Mouse (Mus musculus) intestine, postnatal 0 days (tissue): ENCODE measurements around the gene Gpsm2. TPM values are rescaled to one million over a fixed set of nuclear protein-coding genes. Genes with fewer than 3 reads are reported as not detected.

Experiments
- ATAC-seq: fragments of 200-750 bp; cut with Nextera tagmentation; 2 replicates; pipeline ENCODE4 v1.8.0; 2017; ENCODE audit warnings: mild to moderate bottlenecking, moderate TSS enrichment, moderate library complexity
- H3K27ac ChIP-seq: fragments of 300-500 bp; sonication (generic); 2 replicates; pipeline ENCODE4 v1.5.1; 2014; ENCODE audit warnings: mild to moderate bottlenecking, low read depth, low read length, moderate library complexity
- H3K27me3 ChIP-seq: fragments of 300-500 bp; sonication (generic); replicated peaks from 2 replicates; pipeline ENCODE4 v1.6.1; 2014; ENCODE audit warnings: low read length, mixed read lengths; ENCODE audit not compliant: control insufficient read depth, insufficient read depth
- H3K36me3 ChIP-seq: fragments of 300-500 bp; sonication (generic); 2 replicates; pipeline ENCODE4 v1.6.1; 2014; ENCODE audit warnings: mild to moderate bottlenecking, moderate library complexity; ENCODE audit not compliant: control insufficient read depth, insufficient read depth
- H3K4me1 ChIP-seq: fragments of 300-500 bp; sonication (generic); replicated peaks from 2 replicates; pipeline ENCODE4 v1.6.1; 2014; ENCODE audit warnings: antibody characterized with exemption, low read length, mixed read lengths; ENCODE audit not compliant: control insufficient read depth, insufficient read depth
- H3K4me2 ChIP-seq: fragments of 300-500 bp; sonication (generic); replicated peaks from 2 replicates; pipeline ENCODE4 v1.6.1; 2014; ENCODE audit warnings: low read depth, mild to moderate bottlenecking, moderate library complexity
- H3K4me3 ChIP-seq: fragments of 300-500 bp; sonication (generic); 2 replicates; pipeline ENCODE4 v1.5.1; 2014; ENCODE audit warnings: low read depth, low read length
- H3K9ac ChIP-seq: fragments of 300-500 bp; sonication (generic); 2 replicates; pipeline ENCODE4 v1.6.1; 2014; ENCODE audit warnings: mild to moderate bottlenecking, low read depth, low read length
- H3K9me3 ChIP-seq: fragments of 300-500 bp; sonication (generic); 2 replicates; pipeline ENCODE4 v1.6.1; 2016; ENCODE audit warnings: mixed run types; ENCODE audit not compliant: control insufficient read depth
- CTCF ChIP-seq: sonication (generic); IDR thresholded peaks from 2 replicates; pipeline ENCODE4 v1.5.1; 2016; ENCODE audit warnings: low read depth, mild to moderate bottlenecking, control low read depth, antibody characterized with exemption, moderate library complexity
- WGBS: fragments of 180-500 bp; shearing (Covaris S2); extraction: QIAGEN DNeasy Blood & Tissue Kit; methylation state at CpG from one replicate; pipeline ENCODE4 v1.1.7; 2014; 5-methylcytosine and 5-hydroxymethylcytosine counted together
- polyA plus RNA-seq: library from polyadenylated mRNA; unstranded; fragments of >200 nt; fragmentation: Nextera tagmentation; extraction: Ambion mirVana; gene quantifications from 2 replicates; pipeline ENCODE4 v1.2.1, GENCODE M21; 2015

The Gpsm2 gene
- polyA plus RNA-seq, 1 experiment from 2014 or later: 27.8 TPM

- Histone ChIP-seq H3K4me1 (no peaks in the 10 kb centered on the region), H3K27ac (no peak overlapping the region)
- WGBS: 77% methylated on average over 2 of the region's 2 CpGs
These were observed 33.4 kb upstream of the Gpsm2 start for GRCm38 (mm10) chr3:108755542-108755941.

GRCm38 (mm10) chr3:108754541-108754940 lies 32.4 kb upstream of the Gpsm2 start:
- Histone ChIP-seq H3K27me3 (no peaks in the 10 kb centered on the region), H3K4me2 (no peak overlapping the region), H3K9ac (no peak overlapping the region), H3K36me3 (no peaks in the 10 kb centered on the region), H3K4me1 (no peaks in the 10 kb centered on the region), H3K9me3 (no peaks in the 10 kb centered on the region), H3K27ac (no peak overlapping the region), H3K4me3 (no peak overlapping the region)
- no peak for ATAC-seq
- no peak for TF ChIP-seq CTCF
- whole genome bisulfite sequencing: 78% methylated on average over 1 of the region's 1 CpGs

More at GRCm38 (mm10) chr3:108755542-108755941, 33.4 kb upstream of the Gpsm2 start:
- no peak for ATAC-seq
- Histone ChIP-seq H3K4me2 (no peak overlapping the region), H3K36me3 (no peaks in the 10 kb centered on the region), H3K9me3 (no peaks in the 10 kb centered on the region), H3K4me3 (no peak overlapping the region), H3K9ac (no peak overlapping the region), H3K27me3 (no peaks in the 10 kb centered on the region)
- TF ChIP-seq CTCF: no peak

- Histone ChIP-seq H3K27me3 (no peaks in the 10 kb centered on the region), H3K36me3 (no peaks in the 10 kb centered on the region), H3K9ac (no peak overlapping the region), H3K4me3 (no peak overlapping the region), H3K9me3 (no peaks in the 10 kb centered on the region), H3K4me2 (no peak overlapping the region), H3K4me1 (no peaks in the 10 kb centered on the region), H3K27ac (no peak overlapping the region)
- TF ChIP-seq CTCF: no peak
- 70% methylated on average over 6 of the region's 6 CpGs for WGBS
- ATAC-seq: no peak
These were observed 29.6 kb upstream of the Gpsm2 start for GRCm38 (mm10) chr3:108751691-108752090.

DNA sequence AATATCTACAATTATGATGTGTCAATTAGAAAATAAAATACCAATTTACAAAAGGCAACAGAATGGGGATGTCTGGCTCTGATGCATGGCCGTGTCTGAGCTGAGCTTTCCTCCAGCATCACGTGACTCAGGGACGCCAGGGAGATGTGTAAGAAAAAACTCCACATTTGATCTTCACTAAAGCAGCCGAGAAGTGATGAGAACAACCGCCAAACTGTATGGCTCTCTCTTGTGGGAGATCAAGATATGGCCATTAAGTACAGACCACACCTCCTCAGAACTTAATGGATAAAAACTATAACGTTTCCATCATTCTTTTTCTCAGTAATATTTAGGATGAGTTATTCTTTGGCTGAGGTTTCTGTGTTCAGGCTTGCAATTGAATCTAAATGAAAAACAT lies 29.0 kb upstream of the Gpsm2 start:
- TF ChIP-seq CTCF: no peak; the same call in 1 of the 2 replicates
- 57% methylated on average over 6 of the region's 6 CpGs for WGBS
- no peaks in the 10 kb centered on the region for H3K4me1 ChIP-seq
- H3K9ac ChIP-seq: no peak overlapping the region
- no peaks in the 10 kb centered on the region for H3K36me3 ChIP-seq
- H3K27ac ChIP-seq: no peak overlapping the region
- H3K4me2 ChIP-seq: no peak overlapping the region
- ATAC-seq: no peak
- no peak overlapping the region for H3K4me3 ChIP-seq
- no peaks in the 10 kb centered on the region for H3K27me3 ChIP-seq
- no peaks in the 10 kb centered on the region for H3K9me3 ChIP-seq

- no peak overlapping the region for H3K4me2 ChIP-seq
- no peaks in the 10 kb centered on the region for H3K27me3 ChIP-seq
- H3K27ac ChIP-seq: no peak overlapping the region
- no peaks in the 10 kb centered on the region for H3K36me3 ChIP-seq
- no peak for TF ChIP-seq CTCF
- H3K9me3 ChIP-seq: no peaks in the 10 kb centered on the region
- ATAC-seq: no peak
- no peak overlapping the region for H3K4me3 ChIP-seq
- no peaks in the 10 kb centered on the region for H3K4me1 ChIP-seq
- 79% methylated on average over 4 of the region's 4 CpGs for WGBS
- H3K9ac ChIP-seq: no peak overlapping the region
These were observed 22.0 kb upstream of the Gpsm2 start for GRCm38 (mm10) chr3:108744060-108744459.

DNA sequence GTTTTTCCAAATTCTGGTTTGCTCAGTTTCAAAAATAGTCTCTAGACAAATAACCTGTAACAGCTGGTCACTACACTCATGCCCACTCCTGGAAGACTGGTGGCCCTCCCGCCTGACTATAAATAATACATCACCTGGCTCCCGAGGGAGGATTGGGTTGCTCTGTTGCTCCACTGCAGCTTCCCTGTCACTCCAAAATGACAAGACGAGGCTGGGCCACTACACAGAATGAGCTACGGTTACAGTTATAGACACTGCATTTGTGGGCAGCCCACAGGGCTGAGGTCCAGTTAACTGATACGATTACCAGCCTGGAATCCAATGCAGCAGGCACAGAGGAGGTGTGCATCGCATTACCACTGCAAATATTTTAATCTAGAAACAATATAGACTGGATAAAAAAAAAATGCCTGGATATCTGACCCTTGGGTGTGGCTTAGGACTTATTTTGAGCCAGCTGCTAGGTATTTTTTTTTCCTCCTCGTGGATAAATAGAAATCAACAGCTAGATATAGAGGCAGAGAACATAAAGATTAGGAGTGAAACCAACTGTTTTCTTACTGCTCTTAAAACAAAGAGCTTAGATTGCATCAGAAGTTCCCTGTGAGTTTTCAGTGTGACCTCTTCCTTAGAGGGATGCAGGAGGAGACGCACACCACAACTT lies 17.1 kb upstream of the Gpsm2 start, which contains the start of gene Aknad1:
Gene Aknad1 (plus strand): TSS at position 614 of the 664 bp plus-strand sequence.
- Histone ChIP-seq H3K9me3 (no peaks in the 10 kb centered on the region), H3K4me3 (no peak within 1 kb of the TSS), H3K27me3 (no peaks in the 10 kb centered on the region), H3K4me1 (no peaks in the 10 kb centered on the region), H3K36me3 (no peaks in the 10 kb centered on the region), H3K9ac (no peak within 1 kb of the TSS), H3K4me2 (no peak within 1 kb of the TSS), H3K27ac (no peak within 1 kb of the TSS)
- TF ChIP-seq CTCF: no peak
- WGBS: 68% methylated on average over 8 of the region's 8 CpGs
- no peak for ATAC-seq
